Mouse (Mus musculus) thymus, postnatal 10 days (tissue): ENCODE data around the gene Cdk2ap2.
"Not testable (repeated sequence)": the region's sequence is repeated elsewhere in the genome, so short reads cannot be mapped to it uniquely, and the experiment has no call there.

Experiments
- DNase-seq, 2 experiments: peaks; one replicate each; pipeline ENCODE4 v3.0.0; 2021; ENCODE audit warnings: low spot score in 2 of 2

Gene Cdk2ap2

DNA sequence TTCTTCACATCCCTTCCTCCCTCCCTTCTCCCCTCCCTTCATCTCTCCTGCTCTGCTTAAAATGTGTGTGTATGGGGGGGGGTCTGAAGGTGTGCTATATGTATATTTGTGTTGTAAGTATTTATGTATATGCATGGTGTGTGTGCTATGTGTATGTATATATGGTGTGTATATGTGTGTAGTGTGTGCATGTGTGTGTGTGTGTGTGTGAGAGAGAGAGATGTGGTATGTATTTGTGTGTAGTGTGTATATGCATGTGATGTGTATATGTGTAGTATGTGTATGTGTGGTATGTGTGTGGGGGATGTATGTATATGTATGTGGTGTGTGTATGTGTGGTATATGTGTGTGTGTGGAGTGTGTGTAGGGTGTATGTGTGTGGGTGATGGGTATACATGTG lies 30.1 kb upstream of the Cdk2ap2 start:
- DNase-seq: no peak

DNA sequence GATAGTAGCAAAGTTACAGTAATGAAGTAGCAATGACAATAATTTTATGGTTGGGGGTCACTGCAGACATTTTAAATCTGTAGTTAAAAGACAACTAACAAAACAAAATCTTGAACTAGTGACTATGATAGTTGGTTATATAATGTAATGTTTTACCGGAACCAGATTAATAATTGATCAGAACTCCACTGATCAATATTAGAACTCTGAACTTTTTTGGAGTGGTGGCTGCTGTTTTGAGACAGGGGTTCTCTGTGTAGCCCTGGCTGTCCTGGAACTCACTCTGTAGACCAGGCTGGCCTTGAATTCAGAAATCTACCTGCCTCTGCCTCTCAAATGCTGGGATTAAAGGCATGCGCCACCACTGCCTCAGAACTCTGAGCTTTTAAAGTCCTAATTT lies 28.7 kb upstream of the Cdk2ap2 start:
- DNase-seq: not testable (repeated sequence)

DNA sequence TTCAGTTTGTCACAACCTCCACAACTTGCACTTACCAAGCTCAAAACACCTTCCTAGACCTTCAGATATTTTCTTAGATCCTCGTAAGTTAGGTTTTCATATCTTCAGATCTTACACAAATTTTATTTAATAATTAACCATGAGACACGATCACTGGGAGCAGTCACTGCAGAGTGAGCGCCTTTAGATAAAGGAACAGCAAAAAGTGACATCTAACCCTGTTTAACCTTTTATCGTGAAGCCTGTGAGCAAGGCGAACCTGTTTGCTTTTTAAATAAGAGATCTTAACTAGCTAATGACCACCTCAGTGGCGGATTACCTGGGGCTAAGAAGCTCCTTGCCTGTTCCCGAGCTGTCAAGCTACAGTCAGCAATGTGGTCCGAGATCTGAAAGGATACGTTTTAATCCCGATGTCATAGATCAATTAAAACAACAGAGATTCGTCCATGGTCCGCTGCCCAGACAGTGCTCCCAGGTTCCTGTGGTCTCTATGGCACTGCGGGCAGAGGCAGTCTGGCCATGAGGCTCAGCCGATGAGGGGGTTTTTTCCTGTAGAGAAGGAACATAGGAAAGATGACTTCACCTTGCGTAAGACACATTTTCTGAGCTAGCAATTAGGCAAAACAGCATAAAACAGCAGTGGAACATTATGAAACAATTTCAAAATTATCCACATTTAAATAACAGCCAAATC lies 28.1 kb upstream of the Cdk2ap2 start:
- DNase-seq: no peak

DNA sequence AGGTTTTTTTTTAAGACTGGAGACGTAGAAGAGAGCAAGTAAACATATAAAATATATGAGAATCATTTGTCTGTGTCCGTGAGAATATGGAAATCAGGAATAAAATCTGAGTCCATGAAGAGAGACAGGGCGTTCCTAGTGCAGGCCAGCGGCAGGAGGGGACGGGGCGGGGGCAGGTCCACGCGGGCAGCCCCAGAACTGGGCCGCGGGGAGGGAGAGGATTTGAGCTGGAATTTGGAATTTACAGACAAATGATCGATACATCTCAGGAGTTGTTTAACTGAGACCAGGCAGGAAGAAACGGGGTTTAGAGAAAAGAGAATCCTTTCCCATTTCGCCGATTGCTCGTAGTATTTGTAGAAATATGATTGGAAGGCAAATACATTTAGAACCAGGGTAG lies 26.7 kb upstream of the Cdk2ap2 start:
- DNase-seq: no peak

DNA sequence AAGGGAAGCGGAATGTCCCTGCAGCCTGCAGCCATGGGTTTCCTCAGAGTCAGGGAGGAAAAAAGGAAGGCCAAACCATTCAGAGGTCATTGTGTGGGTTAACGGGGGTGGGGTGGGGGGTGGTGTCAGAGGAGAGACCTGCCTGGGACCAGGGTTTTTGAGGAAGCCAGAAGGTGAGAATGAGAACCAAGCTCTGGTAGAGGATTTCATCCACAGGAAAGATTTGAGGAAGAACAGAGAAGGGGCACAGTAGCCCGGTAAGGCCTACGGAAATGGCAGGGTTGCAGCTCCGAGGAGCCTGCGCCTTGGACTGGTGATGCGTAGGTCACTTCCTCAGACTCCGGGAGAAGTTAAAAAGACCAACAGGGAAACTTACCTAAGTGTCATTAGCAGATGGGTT lies 26.2 kb upstream of the Cdk2ap2 start:
- DNase-seq: no peak

DNA sequence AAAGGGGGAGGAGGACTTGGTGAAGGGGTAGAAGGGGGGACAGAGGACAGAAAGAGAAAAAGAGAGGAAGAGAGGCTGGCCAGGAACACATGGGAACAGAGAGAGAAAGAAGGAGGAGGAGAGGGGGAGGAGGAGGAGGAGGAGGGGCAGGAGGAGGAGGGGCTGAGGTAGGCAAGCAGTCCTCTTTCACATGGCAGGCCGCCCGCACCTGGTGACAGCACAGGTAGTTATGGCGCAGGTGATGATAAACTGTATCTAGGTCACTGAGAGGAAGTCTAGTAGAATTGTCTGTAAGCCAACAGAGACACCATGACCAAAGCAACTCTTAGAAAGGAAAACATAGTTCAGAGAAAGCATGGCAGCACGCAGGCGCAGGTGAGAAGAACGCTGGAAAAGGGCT lies 25.6 kb upstream of the Cdk2ap2 start:
- no peak for DNase-seq

DNA sequence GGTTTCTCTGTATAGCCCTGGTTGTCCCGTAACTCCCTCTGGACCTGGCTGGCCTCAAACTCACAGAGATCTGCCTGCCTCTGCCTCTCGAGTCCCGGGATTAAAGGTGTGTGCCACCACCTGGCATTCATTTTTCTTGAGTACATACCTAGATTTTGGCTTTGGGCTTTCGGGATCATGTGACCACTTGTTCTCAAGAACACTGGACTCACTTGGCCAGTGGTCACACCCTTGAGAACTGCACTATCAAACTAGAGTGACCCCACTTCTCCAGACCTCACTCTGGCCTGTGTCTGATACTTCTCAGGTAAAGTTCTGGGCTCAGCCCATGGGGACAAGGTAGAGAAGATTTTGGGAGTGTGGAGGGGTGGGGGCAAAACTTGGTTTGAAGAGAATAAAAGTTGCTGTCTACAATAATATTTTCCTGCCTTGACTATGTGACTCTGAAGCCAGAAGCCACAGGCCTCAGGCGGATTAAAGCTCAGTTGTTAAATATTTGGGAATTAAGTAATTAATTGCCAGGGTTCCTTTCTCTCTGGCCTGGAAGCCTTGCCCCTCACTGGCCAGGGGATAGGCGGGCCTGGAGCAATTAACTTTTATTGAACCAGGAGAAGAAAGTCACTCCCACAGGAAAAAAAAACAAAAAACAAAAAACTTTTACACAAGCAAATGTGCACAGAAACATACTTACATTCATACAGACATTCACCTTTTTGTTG lies 24.1 kb upstream of the Cdk2ap2 start:
- DNase-seq: no peak

DNA sequence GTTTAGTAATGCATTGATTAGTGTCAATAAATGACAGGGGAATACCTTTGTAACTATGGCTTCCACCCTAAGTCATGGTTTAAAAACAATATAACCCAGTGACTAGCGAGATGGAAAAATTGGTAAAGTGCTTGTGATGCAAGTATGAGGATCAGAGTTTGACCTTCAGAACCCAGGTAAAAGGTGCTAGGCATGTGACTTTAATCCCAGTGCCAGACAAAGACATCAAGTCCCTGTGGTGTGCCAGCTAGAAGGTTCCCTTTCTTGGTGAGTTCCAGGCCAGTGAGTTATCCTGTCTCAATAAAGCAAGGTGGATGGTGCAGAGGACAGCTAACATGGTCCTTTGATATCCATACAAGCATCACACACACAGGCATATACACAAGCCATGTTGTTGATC lies 21.5 kb upstream of the Cdk2ap2 start:
- no peak for DNase-seq

DNA sequence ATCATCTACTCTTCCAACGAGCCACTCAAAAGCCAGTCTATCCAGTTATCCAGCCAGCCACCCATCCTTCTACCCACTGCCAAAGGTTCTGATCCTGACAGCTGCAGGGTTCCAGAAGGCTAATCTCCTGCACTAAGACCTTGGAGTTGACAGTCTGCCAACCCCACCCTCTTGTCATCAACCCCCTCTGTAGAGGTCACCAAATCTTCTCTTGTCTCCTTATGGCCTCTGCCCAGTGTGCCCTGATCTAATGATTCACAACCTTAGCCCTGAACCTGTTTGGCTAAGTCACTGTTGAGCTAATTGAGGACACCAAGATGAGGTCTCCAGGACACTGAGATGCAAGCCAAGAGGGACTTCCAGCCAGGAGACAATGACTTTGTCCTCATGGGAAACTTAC lies 17.4 kb upstream of the Cdk2ap2 start:
- no peak for DNase-seq

DNA sequence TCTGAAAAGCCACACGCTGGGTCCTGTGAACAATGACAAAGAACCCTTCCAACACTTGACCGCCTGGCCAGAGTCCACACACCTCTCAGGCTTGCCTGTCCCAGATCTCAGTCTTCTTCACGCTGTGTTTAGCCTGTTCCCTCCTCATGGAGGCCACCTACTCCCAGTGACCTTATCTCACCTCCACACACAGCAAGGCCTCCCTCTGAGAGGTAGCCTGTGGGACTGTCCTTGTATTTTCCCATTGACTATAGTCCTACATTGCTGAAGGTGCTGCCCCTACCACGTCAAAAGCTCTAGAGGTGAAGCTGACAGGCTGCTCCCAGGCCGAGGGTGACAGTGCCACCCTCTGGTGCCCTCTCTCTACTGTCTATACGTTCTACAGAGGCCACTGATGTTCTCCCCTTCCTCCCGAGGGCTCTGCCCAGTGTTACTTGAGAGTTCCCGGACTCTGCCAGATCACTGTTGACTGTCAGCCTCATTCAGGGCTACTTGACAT lies 16.4 kb upstream of the Cdk2ap2 start:
- DNase-seq: no peak

DNA sequence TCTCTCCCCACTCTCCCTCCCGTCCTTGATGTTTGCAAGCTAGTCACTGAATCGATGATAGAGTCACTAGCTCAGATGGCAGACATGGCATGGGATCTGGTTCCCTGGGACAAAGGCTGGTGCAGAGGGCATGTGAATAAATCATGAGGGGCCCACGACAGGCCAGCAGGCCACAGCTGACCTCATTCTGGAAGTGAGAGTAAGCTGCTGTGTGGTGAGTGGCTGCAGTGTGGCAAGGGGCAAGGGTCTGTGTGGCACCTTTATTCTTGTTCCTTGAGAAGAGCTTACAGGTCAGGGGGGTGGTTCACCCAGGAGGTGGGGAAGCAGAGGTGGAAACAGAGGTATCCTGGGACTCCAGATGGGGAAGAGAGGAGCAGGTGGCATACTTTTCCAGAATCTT lies 15.6 kb upstream of the Cdk2ap2 start, which contains the start of gene Cabp2:
TSS of gene Cabp2 (plus strand) at position 185 of the 400 bp plus-strand sequence.
- no peak for DNase-seq

DNA sequence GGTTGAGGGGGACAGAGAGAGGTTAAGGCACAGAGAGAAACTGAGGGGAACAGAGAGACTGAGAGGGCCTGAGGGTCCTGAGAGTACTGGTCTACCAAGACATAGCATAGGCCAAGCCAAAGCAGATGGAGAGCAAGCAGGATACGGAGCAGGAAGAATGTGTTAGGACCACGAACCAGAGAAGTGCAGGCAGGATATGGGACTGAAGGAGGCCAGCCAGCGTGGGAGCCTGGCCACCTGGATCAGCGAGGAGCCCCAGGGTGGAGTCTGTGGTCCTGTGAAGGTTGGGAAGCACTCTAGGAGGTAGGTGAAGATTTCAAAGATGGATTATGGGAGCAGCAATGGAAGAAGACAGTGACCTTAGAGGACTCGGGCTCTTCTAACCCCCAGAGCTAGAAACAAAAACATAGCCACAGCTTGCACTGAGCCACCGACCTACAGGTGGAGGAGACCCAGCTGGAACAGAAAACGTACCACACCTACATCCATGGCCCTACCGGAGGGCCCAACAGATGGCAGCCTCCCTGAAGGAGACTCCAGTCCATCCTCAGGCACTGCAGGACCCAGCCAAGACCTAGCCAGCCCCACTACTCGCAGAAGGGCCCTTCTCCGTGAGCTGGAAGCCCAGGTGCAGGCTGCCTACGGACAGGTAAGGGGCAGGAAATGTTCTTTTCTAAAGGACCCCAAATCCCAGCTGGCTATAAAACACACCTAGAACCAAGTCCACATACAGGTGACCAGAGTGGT lies 14.6 kb upstream of the Cdk2ap2 start:
- no peak for DNase-seq

DNA sequence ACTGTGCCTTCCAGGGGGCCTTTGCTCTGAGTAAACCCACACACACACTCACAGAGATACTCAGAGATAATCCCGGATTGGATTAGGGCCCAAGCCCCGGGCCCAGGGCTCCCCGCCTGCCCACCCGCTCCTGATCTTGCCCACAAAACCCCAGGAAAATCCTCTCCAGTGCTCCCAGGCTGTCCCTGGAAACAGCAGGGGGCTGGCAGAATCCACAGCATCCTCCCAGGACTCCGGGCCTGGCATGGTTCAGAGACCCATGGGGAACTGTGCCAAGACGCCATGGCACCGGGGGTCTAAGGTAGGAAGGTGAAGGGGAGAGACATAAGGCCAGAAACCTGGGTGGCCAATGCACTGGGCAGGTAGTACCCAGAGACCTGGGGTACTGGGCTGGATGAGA lies 13.7 kb upstream of the Cdk2ap2 start:
- no peak for DNase-seq

DNA sequence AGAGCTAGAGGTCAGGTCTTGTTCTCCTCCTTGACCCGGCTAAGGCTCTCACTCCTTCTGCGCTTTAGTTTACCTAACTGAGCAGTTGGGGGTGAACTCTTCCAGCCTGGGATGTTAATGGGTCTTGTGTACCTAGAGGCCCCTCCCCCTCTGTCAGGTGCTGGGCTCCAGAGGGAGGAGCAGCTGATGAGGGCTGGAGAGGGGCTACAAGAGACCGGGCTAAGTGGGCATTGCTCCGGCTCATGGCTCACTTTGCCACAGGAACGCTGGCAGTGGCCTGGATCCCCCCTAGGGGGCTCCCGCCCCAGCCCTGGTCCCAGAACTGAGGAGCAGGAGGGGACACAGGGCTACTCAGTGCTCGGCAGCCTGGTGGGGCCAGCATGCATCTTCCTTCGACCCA lies 13.2 kb upstream of the Cdk2ap2 start:
- DNase-seq: no peak

DNA sequence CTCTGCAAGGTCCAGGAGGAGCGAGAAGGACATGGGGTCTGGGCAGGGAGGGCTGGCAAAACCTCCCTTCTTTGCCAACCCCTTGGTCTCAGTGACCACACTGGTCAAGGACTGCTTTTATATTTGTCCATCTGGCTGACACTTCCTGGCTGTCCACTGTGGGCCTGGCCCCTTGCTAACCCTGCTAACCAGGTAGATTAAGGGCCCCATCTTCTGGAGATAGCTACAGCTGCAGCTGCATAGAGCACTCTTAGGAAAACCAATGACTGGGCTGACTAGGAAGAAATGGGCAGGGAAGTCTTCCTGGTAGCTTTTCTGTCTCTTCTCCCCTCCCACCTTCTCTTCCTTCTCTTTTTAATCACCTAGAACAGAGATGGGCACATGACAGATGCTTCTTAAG lies 12.0 kb upstream of the Cdk2ap2 start:
- no peak for DNase-seq

DNA sequence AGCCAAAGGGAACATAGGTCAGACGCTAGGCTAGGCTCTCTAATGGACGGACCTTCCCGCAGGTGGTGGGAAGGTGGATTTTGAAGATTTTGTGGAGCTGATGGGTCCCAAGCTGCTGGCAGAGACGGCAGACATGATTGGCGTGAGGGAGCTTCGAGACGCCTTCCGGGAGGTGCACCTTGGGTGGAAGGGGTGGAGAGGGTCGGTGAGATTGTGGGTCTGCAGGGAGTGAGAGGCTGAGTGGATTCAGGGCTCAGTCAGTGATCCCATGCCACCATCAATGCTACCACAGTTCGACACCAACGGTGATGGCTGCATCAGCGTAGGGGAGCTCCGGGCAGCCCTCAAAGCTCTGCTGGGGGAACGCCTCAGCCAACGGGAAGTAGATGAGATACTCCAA lies 10.8 kb upstream of the Cdk2ap2 start:
- DNase-seq: no peak

DNA sequence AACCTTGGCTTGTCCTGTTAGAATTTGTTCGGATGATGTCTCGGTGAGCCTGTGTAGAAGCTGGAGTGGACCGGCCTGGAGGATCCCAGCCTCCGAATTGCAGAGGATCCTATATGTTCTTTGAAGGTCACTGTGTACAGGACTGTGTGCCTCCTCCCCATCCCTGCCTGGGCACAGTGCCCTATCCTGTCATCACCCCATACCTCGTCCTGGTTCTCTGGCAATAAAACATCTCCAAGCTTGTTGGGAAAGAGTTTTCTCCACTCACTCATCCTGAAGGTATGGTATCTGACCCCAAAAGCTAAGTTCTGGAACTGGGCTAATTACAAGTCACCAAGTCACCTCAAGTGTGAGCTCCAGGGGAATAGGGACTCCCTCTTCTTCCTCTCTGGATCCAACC lies 9.9 kb upstream of the Cdk2ap2 start:
- no peak for DNase-seq

DNA sequence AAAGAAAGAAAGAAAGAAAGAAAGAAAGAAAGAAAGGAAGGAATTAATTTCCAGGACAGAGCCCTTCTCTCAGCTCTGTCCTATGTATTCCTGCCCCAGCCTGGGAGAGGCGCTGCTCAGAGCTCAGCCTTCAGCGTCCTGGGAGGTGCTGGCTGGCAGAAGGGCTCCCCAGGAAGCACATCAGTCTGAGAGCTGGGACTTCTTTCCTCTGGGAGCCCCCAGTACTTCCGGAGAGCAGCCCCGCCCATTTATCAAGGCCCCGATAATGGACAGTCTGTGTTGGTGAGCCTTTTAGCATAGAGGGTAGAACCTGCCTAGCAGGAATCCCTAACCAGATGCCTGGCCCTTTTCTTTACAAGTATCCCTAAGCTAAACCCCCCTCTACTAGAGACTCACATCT lies 8.8 kb upstream of the Cdk2ap2 start:
- DNase-seq: no peak

DNA sequence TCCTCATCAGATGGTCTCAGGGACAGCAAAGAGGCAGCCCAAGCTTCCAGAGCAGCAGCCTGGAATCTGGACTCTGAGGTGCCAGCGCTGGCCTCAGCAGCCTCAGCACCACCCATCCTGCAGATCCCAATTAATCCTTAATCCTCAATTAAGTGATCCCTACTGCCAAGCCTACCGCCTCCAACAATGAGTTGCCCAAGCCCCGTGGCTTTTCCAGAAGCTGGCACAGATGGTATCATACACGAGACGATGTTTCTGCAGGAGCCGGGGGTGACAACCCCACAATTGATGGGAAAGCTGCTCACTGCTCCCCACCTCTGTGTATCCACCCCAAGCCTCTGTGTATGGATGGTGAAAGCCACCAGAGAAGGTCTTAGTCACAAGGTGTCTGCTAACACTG lies 7.9 kb upstream of the Cdk2ap2 start:
- DNase-seq: no peak

DNA sequence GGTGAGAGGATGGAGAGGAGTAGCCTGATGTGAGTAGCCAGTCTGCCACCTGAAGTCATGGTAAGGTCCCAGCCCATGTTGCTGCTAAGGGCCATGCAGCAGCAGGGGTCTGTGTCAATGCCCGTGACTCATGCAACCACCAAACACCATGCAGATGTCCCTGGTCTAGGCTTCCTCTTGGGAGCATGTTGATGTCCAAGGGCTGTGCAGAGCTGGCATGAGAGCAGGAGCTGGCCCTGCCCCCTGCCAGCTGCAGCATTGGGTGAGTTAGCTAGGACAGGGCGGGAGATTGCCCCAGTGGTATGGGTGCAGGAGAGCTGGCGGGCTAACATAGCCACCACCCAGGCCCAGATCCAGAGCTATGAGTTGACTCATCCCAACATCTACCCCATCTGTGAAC lies 6.5 kb upstream of the Cdk2ap2 start:
- DNase-seq: no peak

DNA sequence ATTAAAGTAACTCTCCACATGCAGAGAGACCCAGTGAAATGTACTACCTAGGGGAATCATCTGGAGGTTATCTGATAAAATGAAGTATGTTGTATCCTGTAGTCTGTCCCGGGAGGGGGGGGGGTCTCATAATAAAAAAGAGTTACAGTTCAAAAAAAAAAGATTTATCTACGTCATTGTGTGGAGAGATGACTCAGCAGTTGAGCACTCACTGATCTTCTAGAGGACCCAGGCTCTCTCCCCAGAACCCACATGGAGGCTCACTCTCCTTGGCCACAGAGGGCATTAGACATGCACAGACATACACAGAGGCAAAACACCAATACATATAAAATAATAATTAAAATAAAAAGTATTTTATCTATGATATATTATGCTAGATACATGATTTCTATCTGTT lies 5.6 kb upstream of the Cdk2ap2 start:
- DNase-seq: no peak

DNA sequence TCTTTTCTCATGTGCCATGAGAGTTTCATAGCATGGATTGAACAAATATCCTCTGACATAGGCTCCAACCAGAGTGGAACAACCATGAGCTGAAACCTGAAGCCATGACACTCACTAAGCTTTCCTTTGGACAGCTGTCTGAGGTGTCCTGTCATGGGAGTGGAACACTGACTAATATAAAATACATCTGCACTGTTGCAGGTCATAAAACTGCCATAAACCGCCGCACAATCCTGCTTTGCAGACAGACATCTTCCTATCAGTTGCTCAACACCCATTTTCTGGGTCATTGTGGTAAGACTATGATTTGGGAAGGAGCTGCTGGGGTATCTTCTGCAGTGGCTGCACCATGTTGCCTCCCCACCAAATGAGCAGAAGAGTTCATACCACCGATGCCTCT lies 4.2 kb upstream of the Cdk2ap2 start:
- DNase-seq: no peak

DNA sequence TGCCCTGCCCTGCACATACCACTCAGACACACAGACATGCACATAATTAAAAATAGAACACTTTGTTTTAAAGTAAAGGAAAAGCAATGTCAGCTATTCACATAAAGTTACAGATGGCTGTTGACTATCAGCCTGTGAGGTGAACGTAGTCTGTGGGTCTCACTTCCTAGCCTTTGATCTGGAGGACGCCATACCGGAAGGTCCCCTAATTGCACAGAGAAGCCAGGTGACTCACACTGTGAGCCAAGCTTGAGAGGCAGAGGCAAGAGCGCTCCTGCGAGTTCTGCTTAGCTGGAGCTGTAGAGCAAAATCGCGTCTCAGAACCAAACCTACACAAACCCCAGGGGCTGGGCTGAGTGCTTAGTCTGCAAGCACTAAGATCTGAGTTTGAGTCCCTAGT lies 3.2 kb upstream of the Cdk2ap2 start:
- DNase-seq: no peak
